Mouse (Mus musculus) lung, postnatal 0 days (tissue): Measurements from ENCODE around the gene Sema6b.

Experiments used
- CTCF ChIP-seq: IDR thresholded peaks from 2 replicates; pipeline ENCODE4 v1.5.1; 2016; ENCODE audit warnings: antibody characterized with exemption, mild to moderate bottlenecking
- EP300 ChIP-seq: IDR thresholded peaks from 2 replicates; pipeline ENCODE4 v1.6.1; 2016; ENCODE audit warnings: antibody characterized with exemption, mild to moderate bottlenecking, control low read depth

DNA sequence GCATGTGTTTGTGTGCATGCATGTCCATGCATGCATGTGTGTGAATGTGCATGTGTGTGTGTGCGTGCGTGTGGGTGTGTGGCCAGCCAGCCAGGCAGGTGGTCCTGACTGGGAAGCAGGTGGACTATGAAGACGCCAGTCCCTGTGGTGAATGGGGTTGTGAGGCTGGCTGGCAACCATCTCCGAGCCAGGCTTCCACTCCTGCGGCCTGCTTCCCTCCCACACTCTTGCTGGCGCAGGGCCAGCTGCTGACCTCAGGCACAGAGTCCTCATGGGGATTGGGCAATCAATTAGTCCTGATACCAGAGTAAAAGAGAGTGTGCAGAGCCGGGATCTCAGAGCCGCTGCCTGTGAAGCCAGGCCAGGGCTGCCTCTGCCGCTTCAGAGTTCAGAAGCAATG is 13.5 kb upstream of the Sema6b start:
- TF ChIP-seq EP300 = no peak
- TF ChIP-seq CTCF = no peak
